Mouse (Mus musculus) frontal cortex, adult 2 months (tissue): ENCODE measurements around the gene Tubg2. TPM values are rescaled to one million over a fixed set of nuclear protein-coding genes. Genes with fewer than 3 reads are reported as not detected.
A peak's percentile ranks its signal among the peaks of the same experiment; 100 is the strongest.
"Not testable (repeated sequence)": the region's sequence is repeated elsewhere in the genome, so short reads cannot be mapped to it uniquely, and the experiment has no call there.

ENCODE experiments used
- DNase-seq, 2 experiments: peaks; one replicate each; pipeline ENCODE4 v3.0.0; 2022; ENCODE audit warnings: low spot score in 1 of 2; ENCODE audit errors: extremely low spot score in 1 of 2
- polyA plus RNA-seq: library from polyadenylated mRNA; depleted of rRNA; stranded (reverse); fragments of >200 nt; gene quantifications from 2 replicates; pipeline ENCODE4 v1.2.3, GENCODE M21; 2012; rRNA removed

Gene Tubg2
- polyA plus RNA-seq = 56.4 and 58.0 TPM in 2 replicates

GRCm38 (mm10) chr11:101155728-101156371 lies at the start of gene Tubg2:
Gene Tubg2, plus strand, starts transcription at chr11:101155907.
- DNase-seq = peak; percentile 77 to 86

- DNase-seq = no peak
These were observed 46.4 kb upstream of the Tubg2 start for GRCm38 (mm10) chr11:101109351-101109750.

GRCm38 (mm10) chr11:101110708-101111107 lies 45.0 kb upstream of the Tubg2 start:
- no peak for DNase-seq

- no peak for DNase-seq
These were observed 44.5 kb upstream of the Tubg2 start for GRCm38 (mm10) chr11:101111178-101111577.

- DNase-seq = no peak
These were observed 43.5 kb upstream of the Tubg2 start for GRCm38 (mm10) chr11:101112186-101112585.

- DNase-seq = no peak
These were observed 40.1 kb upstream of the Tubg2 start for GRCm38 (mm10) chr11:101115564-101115963.

- no peak for DNase-seq
These were observed 37.6 kb upstream of the Tubg2 start for GRCm38 (mm10) chr11:101118105-101118504.

- no peak for DNase-seq
These were observed 36.5 kb upstream of the Tubg2 start for GRCm38 (mm10) chr11:101119131-101119760.

GRCm38 (mm10) chr11:101119761-101120544 lies 35.8 kb upstream of the Tubg2 start, which contains the start of the genes Retreg3 and Tubg1:
Gene Retreg3, minus strand, starts transcription at chr11:101119893.
Gene Tubg1, plus strand, starts transcription at chr11:101119938.
- DNase-seq = peak; percentile 95 to 99

- no peak for DNase-seq
These were observed 35.0 kb upstream of the Tubg2 start for GRCm38 (mm10) chr11:101120545-101121188.

- not testable (repeated sequence) for DNase-seq
These were observed 31.2 kb upstream of the Tubg2 start for GRCm38 (mm10) chr11:101124494-101124893.

- not testable (repeated sequence) for DNase-seq
These were observed 30.7 kb upstream of the Tubg2 start for GRCm38 (mm10) chr11:101125008-101125407.

GRCm38 (mm10) chr11:101127075-101127474 lies 28.6 kb upstream of the Tubg2 start:
- no peak for DNase-seq

- DNase-seq = no peak
These were observed 26.6 kb upstream of the Tubg2 start for GRCm38 (mm10) chr11:101128996-101129577.

GRCm38 (mm10) chr11:101130056-101130756 lies 25.5 kb upstream of the Tubg2 start:
- DNase-seq = no peak

- no peak for DNase-seq
These were observed 24.5 kb upstream of the Tubg2 start for GRCm38 (mm10) chr11:101131187-101131586.

GRCm38 (mm10) chr11:101131701-101132100 lies 24.0 kb upstream of the Tubg2 start:
- no peak for DNase-seq

- DNase-seq = no peak
These were observed 22.7 kb upstream of the Tubg2 start for GRCm38 (mm10) chr11:101133037-101133436.

- DNase-seq = no peak
These were observed 21.4 kb upstream of the Tubg2 start for GRCm38 (mm10) chr11:101134217-101134865.
